Mouse (Mus musculus): ENCODE results near the gene Hils1. TPM values are rescaled to one million over a fixed set of nuclear protein-coding genes. Genes with fewer than 3 reads are reported as not detected.
A peak's percentile ranks its signal among the peaks of the same experiment; 100 is the strongest.

Gene Hils1
- polyA plus RNA-seq, 1 experiment from 2014 or later: not detected

DNA sequence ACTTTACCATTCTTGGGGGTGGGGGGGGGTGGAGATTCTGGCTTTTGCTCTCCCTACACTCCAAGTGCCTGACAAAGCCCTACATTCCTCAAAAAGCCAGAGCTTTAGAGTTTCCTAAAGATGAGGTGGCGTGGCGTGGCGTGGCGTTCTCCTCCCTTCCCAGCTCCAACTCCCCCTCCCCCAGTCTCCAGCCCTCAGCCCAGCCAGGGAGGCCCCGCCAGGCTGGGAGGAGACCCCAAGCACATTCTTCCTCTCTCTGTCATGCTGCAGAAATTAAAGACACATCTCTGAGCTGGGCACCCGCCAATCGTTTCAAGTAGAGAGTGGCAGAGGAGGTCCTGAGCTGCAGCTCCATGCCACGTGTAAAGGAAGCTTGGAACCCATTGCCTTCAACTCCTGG is 33.8 kb upstream of the Hils1 start:
- WGBS: 15% methylated on average over 8 of the region's 8 CpGs
- Histone ChIP-seq H3K36me3 (ENCODE audit: control insufficient read depth, insufficient read depth, low read length) (no peaks in the 10 kb centered on the region), H3K27me3 (ENCODE audit: control insufficient read depth, insufficient read depth, low read length) (peaks cover 44% of the 10 kb centered on the region), H3K9ac (ENCODE audit: low read length) (no peak overlapping the region), H3K4me3 (ENCODE audit: low read depth, low read length) (no peak overlapping the region), H3K27ac (ENCODE audit: low read depth, low read length) (no peak overlapping the region), H3K4me2 (no peak overlapping the region), H3K9me3 (ENCODE audit: control insufficient read depth, low read length) (no peaks in the 10 kb centered on the region), H3K4me1 (ENCODE audit: control insufficient read depth, insufficient read depth, low read length) (peaks cover 14% of the 10 kb centered on the region)
- ATAC-seq (ENCODE audit: low FRiP score) (no peak), DNase-seq (ENCODE audit: low spot score, missing footprints) (no peak)

GRCm38 (mm10) chr11:94934526-94934925 is 32.9 kb upstream of the Hils1 start:
- 19% methylated on average over 11 of the region's 11 CpGs for WGBS
- Histone ChIP-seq H3K27me3 (ENCODE audit: control insufficient read depth, insufficient read depth, low read length) (peaks cover 48% of the 10 kb centered on the region), H3K4me3 (ENCODE audit: low read depth, low read length) (no peak overlapping the region), H3K4me2 (no peak overlapping the region), H3K36me3 (ENCODE audit: control insufficient read depth, insufficient read depth, low read length) (no peaks in the 10 kb centered on the region), H3K9ac (ENCODE audit: low read length) (no peak overlapping the region), H3K4me1 (ENCODE audit: control insufficient read depth, insufficient read depth, low read length) (peaks cover 9% of the 10 kb centered on the region), H3K27ac (ENCODE audit: low read depth, low read length) (no peak overlapping the region), H3K9me3 (ENCODE audit: control insufficient read depth, low read length) (no peaks in the 10 kb centered on the region)
- DNase-seq (ENCODE audit: low spot score, missing footprints) (no peak), ATAC-seq (ENCODE audit: low FRiP score) (no peak)

- H3K4me2 ChIP-seq: peak within 1 kb of the TSS; percentile 53
- no peak within 1 kb of the TSS for H3K27ac ChIP-seq (ENCODE audit: low read depth, low read length)
- 13% methylated on average over 19 of the region's 19 CpGs for WGBS
- no peak for DNase-seq (ENCODE audit: low spot score, missing footprints)
- peak within 1 kb of the TSS; percentile 27; the same call in 1 of the 2 replicates for H3K4me3 ChIP-seq (ENCODE audit: low read depth, low read length)
- peaks cover 9% of the 10 kb centered on the region for H3K4me1 ChIP-seq (ENCODE audit: control insufficient read depth, insufficient read depth, low read length)
- H3K9me3 ChIP-seq (ENCODE audit: control insufficient read depth, low read length): no peaks in the 10 kb centered on the region
- H3K27me3 ChIP-seq (ENCODE audit: control insufficient read depth, insufficient read depth, low read length): peaks cover 48% of the 10 kb centered on the region
- no peaks in the 10 kb centered on the region for H3K36me3 ChIP-seq (ENCODE audit: control insufficient read depth, insufficient read depth, low read length)
- peak within 1 kb of the TSS; percentile 44 for H3K9ac ChIP-seq (ENCODE audit: low read length)
- no peak for ATAC-seq (ENCODE audit: low FRiP score)
These were observed 31.3 kb upstream of the Hils1 start, which contains the start of gene Col1a1 for GRCm38 (mm10) chr11:94936045-94936444. Gene Col1a1 (plus strand): TSS chr11:94936224.

DNA sequence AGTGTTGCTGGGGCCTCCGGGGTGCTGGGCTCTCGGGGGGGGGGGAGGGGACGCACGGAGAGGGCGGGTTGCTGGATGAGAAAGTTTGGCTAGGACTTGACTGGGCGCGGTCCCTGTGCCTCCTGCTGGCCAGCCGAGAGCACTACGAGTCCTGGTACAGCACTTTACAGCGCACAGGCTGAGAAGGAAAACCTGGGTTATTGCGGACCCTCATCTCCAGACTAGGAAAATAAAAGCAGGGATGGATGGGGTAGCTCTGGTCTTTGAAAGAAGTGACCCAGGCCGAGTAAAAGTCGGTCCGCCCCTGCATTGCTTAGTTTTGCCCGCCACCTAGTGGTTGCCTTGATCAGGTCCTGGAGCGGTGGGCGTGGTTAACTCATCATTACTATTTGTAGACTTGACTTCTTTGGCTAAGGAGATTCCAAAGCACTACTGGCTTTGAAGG is 30.5 kb upstream of the Hils1 start:
- no peak overlapping the region for H3K27ac ChIP-seq (ENCODE audit: low read depth, low read length)
- WGBS: 1% methylated on average over 17 of the region's 17 CpGs

DNA sequence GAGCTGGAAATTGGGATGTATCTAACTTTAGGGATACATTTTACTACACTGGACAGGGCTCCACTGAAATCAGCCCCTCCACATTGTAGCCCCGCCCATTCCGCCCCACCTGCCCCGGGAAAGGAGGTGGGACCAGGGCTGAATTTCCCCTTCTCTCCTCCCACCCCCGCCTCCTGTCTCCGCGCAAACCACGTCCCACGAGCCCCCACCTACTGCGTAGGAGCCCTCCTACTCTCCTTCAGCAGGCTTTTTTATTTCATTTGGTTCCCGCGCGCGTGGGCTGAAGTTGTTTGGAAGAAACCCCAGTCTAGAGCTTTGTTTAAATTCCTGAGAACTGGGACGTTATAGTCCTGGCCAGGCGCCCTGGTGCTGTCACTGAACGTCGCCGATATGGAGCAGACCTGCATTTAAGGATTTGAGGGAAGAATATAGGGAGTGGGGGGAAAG is 30.0 kb upstream of the Hils1 start:
- ATAC-seq (ENCODE audit: low FRiP score) (peak; percentile 66), DNase-seq (ENCODE audit: low spot score, missing footprints) (peak; percentile 90)
- WGBS: under 1% methylated on average over 18 of the region's 18 CpGs
- Histone ChIP-seq H3K9ac (ENCODE audit: low read length) (peak overlapping the region; percentile 18; the same call in 1 of the 2 replicates), H3K4me1 (ENCODE audit: control insufficient read depth, insufficient read depth, low read length) (peaks cover 9% of the 10 kb centered on the region), H3K27me3 (ENCODE audit: control insufficient read depth, insufficient read depth, low read length) (peaks cover 48% of the 10 kb centered on the region), H3K27ac (ENCODE audit: low read depth, low read length) (no peak overlapping the region), H3K4me3 (ENCODE audit: low read depth, low read length) (peak overlapping the region; percentile 27), H3K36me3 (ENCODE audit: control insufficient read depth, insufficient read depth, low read length) (no peaks in the 10 kb centered on the region), H3K4me2 (peak overlapping the region; percentile 53), H3K9me3 (ENCODE audit: control insufficient read depth, low read length) (no peaks in the 10 kb centered on the region)

More for the DNA sequence above, 30.5 kb upstream of the Hils1 start:
- ATAC-seq (ENCODE audit: low FRiP score): peak; percentile 75
- H3K9me3 ChIP-seq (ENCODE audit: control insufficient read depth, low read length): no peaks in the 10 kb centered on the region
- H3K4me3 ChIP-seq (ENCODE audit: low read depth, low read length): peak overlapping the region; percentile 27
- peaks cover 9% of the 10 kb centered on the region for H3K4me1 ChIP-seq (ENCODE audit: control insufficient read depth, insufficient read depth, low read length)
- H3K9ac ChIP-seq (ENCODE audit: low read length): peak overlapping the region; percentile 44
- peak overlapping the region; percentile 53 for H3K4me2 ChIP-seq
- H3K27me3 ChIP-seq (ENCODE audit: control insufficient read depth, insufficient read depth, low read length): peaks cover 48% of the 10 kb centered on the region
- DNase-seq (ENCODE audit: low spot score, missing footprints): peak; percentile 98
- H3K36me3 ChIP-seq (ENCODE audit: control insufficient read depth, insufficient read depth, low read length): no peaks in the 10 kb centered on the region

DNA sequence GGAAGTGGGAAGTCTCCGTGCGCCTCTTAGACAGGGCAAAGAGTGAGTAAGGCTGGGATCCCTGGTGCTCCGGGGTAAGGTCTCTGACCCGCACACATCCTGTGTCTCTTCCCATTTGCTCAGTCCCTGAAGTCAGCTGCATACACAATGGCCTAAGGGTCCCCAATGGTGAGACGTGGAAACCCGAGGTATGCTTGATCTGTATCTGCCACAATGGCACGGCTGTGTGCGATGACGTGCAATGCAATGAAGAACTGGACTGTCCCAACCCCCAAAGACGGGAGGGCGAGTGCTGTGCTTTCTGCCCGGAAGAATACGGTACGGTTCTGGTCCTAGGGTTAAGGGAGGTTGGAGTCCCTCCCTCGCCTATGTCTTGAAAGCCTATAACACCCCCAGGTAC is 29.6 kb upstream of the Hils1 start:
- DNase-seq (ENCODE audit: low spot score, missing footprints): no peak
- peaks cover 9% of the 10 kb centered on the region for H3K4me1 ChIP-seq (ENCODE audit: control insufficient read depth, insufficient read depth, low read length)
- H3K4me3 ChIP-seq (ENCODE audit: low read depth, low read length): peak overlapping the region; percentile 27
- 0 out of 2 replicates have a peak, but pooled peaks have one; percentile 6 for ATAC-seq (ENCODE audit: low FRiP score)
- peaks cover 48% of the 10 kb centered on the region for H3K27me3 ChIP-seq (ENCODE audit: control insufficient read depth, insufficient read depth, low read length)
- no peaks in the 10 kb centered on the region for H3K36me3 ChIP-seq (ENCODE audit: control insufficient read depth, insufficient read depth, low read length)
- H3K9ac ChIP-seq (ENCODE audit: low read length): peak overlapping the region; percentile 18; the same call in 1 of the 2 replicates
- 2% methylated on average over 15 of the region's 15 CpGs for WGBS
- no peak overlapping the region for H3K27ac ChIP-seq (ENCODE audit: low read depth, low read length)
- H3K4me2 ChIP-seq: peak overlapping the region; percentile 53
- H3K9me3 ChIP-seq (ENCODE audit: control insufficient read depth, low read length): no peaks in the 10 kb centered on the region

- H3K27me3 ChIP-seq (ENCODE audit: control insufficient read depth, insufficient read depth, low read length): peaks cover 44% of the 10 kb centered on the region
- no peak overlapping the region for H3K27ac ChIP-seq (ENCODE audit: low read depth, low read length)
- H3K9me3 ChIP-seq (ENCODE audit: control insufficient read depth, low read length): no peaks in the 10 kb centered on the region
- H3K4me2 ChIP-seq: no peak overlapping the region
- H3K36me3 ChIP-seq (ENCODE audit: control insufficient read depth, insufficient read depth, low read length): no peaks in the 10 kb centered on the region
- ATAC-seq (ENCODE audit: low FRiP score): no peak
- no peak for DNase-seq (ENCODE audit: low spot score, missing footprints)
- no peak overlapping the region for H3K4me3 ChIP-seq (ENCODE audit: low read depth, low read length)
- peaks cover 9% of the 10 kb centered on the region for H3K4me1 ChIP-seq (ENCODE audit: control insufficient read depth, insufficient read depth, low read length)
- H3K9ac ChIP-seq (ENCODE audit: low read length): no peak overlapping the region
- whole genome bisulfite sequencing: 31% methylated on average over 9 of the region's 9 CpGs
These were observed 29.1 kb upstream of the Hils1 start for GRCm38 (mm10) chr11:94938296-94938695.

DNA sequence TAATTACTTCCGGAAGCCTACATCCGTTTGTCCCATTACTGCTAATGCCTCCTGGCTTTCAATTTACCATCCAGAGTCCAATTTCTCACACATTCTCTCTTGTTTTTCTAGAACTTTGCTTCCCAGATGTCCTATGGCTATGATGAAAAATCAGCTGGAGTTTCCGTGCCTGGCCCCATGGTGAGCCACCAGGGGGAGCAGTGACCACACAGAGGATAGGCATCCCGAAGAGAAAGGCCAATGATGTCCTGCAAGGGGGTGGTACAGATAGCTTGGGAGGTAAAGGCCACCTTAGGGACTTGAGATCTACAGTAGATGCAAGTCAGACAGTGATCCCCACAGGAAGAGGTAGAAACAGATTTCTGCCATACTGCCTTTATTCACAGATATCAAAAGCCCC is 28.1 kb upstream of the Hils1 start:
- Histone ChIP-seq H3K4me2 (no peak overlapping the region), H3K4me1 (ENCODE audit: control insufficient read depth, insufficient read depth, low read length) (peaks cover 9% of the 10 kb centered on the region), H3K9me3 (ENCODE audit: control insufficient read depth, low read length) (no peaks in the 10 kb centered on the region), H3K27me3 (ENCODE audit: control insufficient read depth, insufficient read depth, low read length) (peaks cover 36% of the 10 kb centered on the region), H3K9ac (ENCODE audit: low read length) (no peak overlapping the region), H3K36me3 (ENCODE audit: control insufficient read depth, insufficient read depth, low read length) (no peaks in the 10 kb centered on the region), H3K27ac (ENCODE audit: low read depth, low read length) (no peak overlapping the region), H3K4me3 (ENCODE audit: low read depth, low read length) (no peak overlapping the region)
- DNase-seq (ENCODE audit: low spot score, missing footprints) (peak; percentile 95), ATAC-seq (ENCODE audit: low FRiP score) (no peak)
- WGBS: 20% methylated on average over 4 of the region's 4 CpGs

GRCm38 (mm10) chr11:94941121-94941520 is 26.3 kb upstream of the Hils1 start:
- ATAC-seq (ENCODE audit: low FRiP score): no peak
- 40% methylated on average over 9 of the region's 9 CpGs for WGBS
- no peak for DNase-seq (ENCODE audit: low spot score, missing footprints)
- no peak overlapping the region for H3K4me3 ChIP-seq (ENCODE audit: low read depth, low read length)
- H3K36me3 ChIP-seq (ENCODE audit: control insufficient read depth, insufficient read depth, low read length): no peaks in the 10 kb centered on the region
- no peak overlapping the region for H3K9ac ChIP-seq (ENCODE audit: low read length)
- no peak overlapping the region for H3K4me2 ChIP-seq
- H3K9me3 ChIP-seq (ENCODE audit: control insufficient read depth, low read length): no peaks in the 10 kb centered on the region
- no peak overlapping the region for H3K27ac ChIP-seq (ENCODE audit: low read depth, low read length)
- peaks cover 9% of the 10 kb centered on the region for H3K4me1 ChIP-seq (ENCODE audit: control insufficient read depth, insufficient read depth, low read length)
- peaks cover 23% of the 10 kb centered on the region for H3K27me3 ChIP-seq (ENCODE audit: control insufficient read depth, insufficient read depth, low read length)
